Mouse (Mus musculus) cortical plate, adult 2 months (tissue): ENCODE measurements around the gene Tmem243.

Source experiments
- CTCF ChIP-seq: fragments of 200-500 bp; IDR thresholded peaks from 2 replicates; pipeline ENCODE4 v1.5.1; 2011; ENCODE audit warnings: mild to moderate bottlenecking, control low read depth, low read length; ENCODE audit not compliant: insufficient read depth; ENCODE audit errors: extremely low read depth
- POLR2A ChIP-seq: fragments of 200-500 bp; IDR thresholded peaks from 2 replicates; pipeline ENCODE4 v1.6.1; 2011; ENCODE audit warnings: mild to moderate bottlenecking, low read length, control low read depth; ENCODE audit not compliant: insufficient read depth; ENCODE audit errors: extremely low read depth

GRCm38 (mm10) chr5:9100207-9100848 is at the start of gene Tmem243:
- no peak for TF ChIP-seq CTCF
- peak; percentile 56; the same call in 1 of the 2 replicates for TF ChIP-seq POLR2A
